Mouse (Mus musculus): ENCODE measurements around the gene Cog1. TPM values are rescaled to one million over a fixed set of nuclear protein-coding genes. Genes with fewer than 3 reads are reported as not detected.

Gene Cog1
- polyA plus RNA-seq (2015; fragmentation: Nextera tagmentation; extraction: Ambion mirVana): 33.4 and 35.6 TPM in 2 replicates

- peak; percentile 1; the same call in 1 of the 2 replicates for ATAC-seq (ENCODE audit: low FRiP score)
- WGBS: 41% methylated on average over 26 of the region's 26 CpGs
- H3K27me3 ChIP-seq: 0 out of 2 replicates have a peak, but pooled peaks cover 7% of the 10 kb centered on the region
- peak within 1 kb of the TSS; percentile 92 for H3K4me3 ChIP-seq
- no peaks in the 10 kb centered on the region for H3K9me3 ChIP-seq
- peaks cover 34% of the 10 kb centered on the region for H3K4me1 ChIP-seq (replicated peaks)
- peaks cover 22% of the 10 kb centered on the region for H3K36me3 ChIP-seq
- H3K27ac ChIP-seq: peak within 1 kb of the TSS; percentile 96
- H3K4me2 ChIP-seq: peak within 1 kb of the TSS; percentile 59
- peak within 1 kb of the TSS; percentile 98 for H3K9ac ChIP-seq
These were observed at the start of gene Cog1 for GRCm38 (mm10) chr11:113648690-113649352. Gene Cog1, plus strand, starts transcription at chr11:113649169.

- Histone ChIP-seq H3K9ac (no peak overlapping the region), H3K4me1 (replicated peaks) (peaks cover 31% of the 10 kb centered on the region), H3K4me3 (no peak overlapping the region), H3K9me3 (0 out of 2 replicates have a peak, but pooled peaks cover 1% of the 10 kb centered on the region), H3K4me2 (no peak overlapping the region), H3K27me3 (no peaks in the 10 kb centered on the region), H3K36me3 (no peaks in the 10 kb centered on the region), H3K27ac (peak overlapping the region; percentile 59)
- WGBS: 64% methylated on average over 18 of the region's 18 CpGs
- ATAC-seq (ENCODE audit: low FRiP score): 0 out of 2 replicates have a peak, but pooled peaks have one; percentile 21
These were observed 48.3 kb upstream of the Cog1 start for GRCm38 (mm10) chr11:113600526-113601245.

- ATAC-seq (ENCODE audit: low FRiP score): 0 out of 2 replicates have a peak, but pooled peaks have one; percentile 54
- Histone ChIP-seq H3K27me3 (no peaks in the 10 kb centered on the region), H3K4me2 (no peak overlapping the region), H3K9me3 (peaks cover 7% of the 10 kb centered on the region; the same call in 1 of the 2 replicates), H3K36me3 (no peaks in the 10 kb centered on the region), H3K4me3 (no peak overlapping the region), H3K9ac (no peak overlapping the region), H3K4me1 (replicated peaks) (peaks cover 31% of the 10 kb centered on the region), H3K27ac (peak overlapping the region; percentile 59)
- 48% methylated on average over 12 of the region's 12 CpGs for WGBS
These were observed 47.2 kb upstream of the Cog1 start for GRCm38 (mm10) chr11:113601616-113602343.

GRCm38 (mm10) chr11:113607556-113607955 lies 41.4 kb upstream of the Cog1 start:
- WGBS: 96% methylated on average over 12 of the region's 12 CpGs
- Histone ChIP-seq H3K4me1 (replicated peaks) (peaks cover 14% of the 10 kb centered on the region), H3K27me3 (no peaks in the 10 kb centered on the region), H3K36me3 (no peaks in the 10 kb centered on the region), H3K27ac (no peak overlapping the region), H3K4me2 (no peak overlapping the region), H3K9ac (no peak overlapping the region), H3K9me3 (peaks cover 7% of the 10 kb centered on the region; the same call in 1 of the 2 replicates), H3K4me3 (no peak overlapping the region)
- no peak for ATAC-seq (ENCODE audit: low FRiP score)

GRCm38 (mm10) chr11:113609581-113609980 lies 39.4 kb upstream of the Cog1 start:
- Histone ChIP-seq H3K4me1 (replicated peaks) (peaks cover 10% of the 10 kb centered on the region), H3K4me3 (no peak overlapping the region), H3K27ac (no peak overlapping the region), H3K36me3 (no peaks in the 10 kb centered on the region), H3K9me3 (peaks cover 7% of the 10 kb centered on the region; the same call in 1 of the 2 replicates), H3K27me3 (no peaks in the 10 kb centered on the region), H3K4me2 (no peak overlapping the region), H3K9ac (no peak overlapping the region)
- ATAC-seq (ENCODE audit: low FRiP score): no peak
- WGBS: 80% methylated on average over 5 of the region's 5 CpGs

GRCm38 (mm10) chr11:113610266-113610665 lies 38.7 kb upstream of the Cog1 start:
- 72% methylated on average over 5 of the region's 5 CpGs for WGBS
- Histone ChIP-seq H3K4me3 (no peak overlapping the region), H3K27me3 (no peaks in the 10 kb centered on the region), H3K4me1 (replicated peaks) (peaks cover 10% of the 10 kb centered on the region), H3K27ac (no peak overlapping the region), H3K9me3 (peaks cover 7% of the 10 kb centered on the region; the same call in 1 of the 2 replicates), H3K4me2 (no peak overlapping the region), H3K9ac (no peak overlapping the region), H3K36me3 (no peaks in the 10 kb centered on the region)
- no peak for ATAC-seq (ENCODE audit: low FRiP score)

- no peak for ATAC-seq (ENCODE audit: low FRiP score)
- Histone ChIP-seq H3K4me3 (no peak overlapping the region), H3K4me2 (no peak overlapping the region), H3K9ac (no peak overlapping the region), H3K27ac (peak overlapping the region; percentile 84), H3K4me1 (replicated peaks) (peaks cover 10% of the 10 kb centered on the region), H3K36me3 (no peaks in the 10 kb centered on the region), H3K9me3 (peaks cover under 1% of the 10 kb centered on the region; the same call in 1 of the 2 replicates), H3K27me3 (no peaks in the 10 kb centered on the region)
- 86% methylated on average over 10 of the region's 10 CpGs for WGBS
These were observed 37.8 kb upstream of the Cog1 start for GRCm38 (mm10) chr11:113611112-113611646.

GRCm38 (mm10) chr11:113611664-113612611 lies 37.0 kb upstream of the Cog1 start:
- peak; percentile 88 for ATAC-seq (ENCODE audit: low FRiP score)
- Histone ChIP-seq H3K9me3 (no peaks in the 10 kb centered on the region), H3K4me2 (peak overlapping the region; percentile 25; the same call in 1 of the 2 replicates), H3K9ac (peak overlapping the region; percentile 49; the same call in 1 of the 2 replicates), H3K27ac (peak overlapping the region; percentile 84), H3K4me3 (no peak overlapping the region), H3K4me1 (replicated peaks) (peaks cover 10% of the 10 kb centered on the region), H3K27me3 (no peaks in the 10 kb centered on the region), H3K36me3 (no peaks in the 10 kb centered on the region)
- 6% methylated on average over 24 of the region's 24 CpGs for WGBS

GRCm38 (mm10) chr11:113614476-113614875 lies 34.5 kb upstream of the Cog1 start:
- Histone ChIP-seq H3K4me1 (replicated peaks) (peaks cover 30% of the 10 kb centered on the region), H3K9me3 (no peaks in the 10 kb centered on the region), H3K4me2 (no peak overlapping the region), H3K36me3 (no peaks in the 10 kb centered on the region), H3K4me3 (no peak overlapping the region), H3K9ac (no peak overlapping the region), H3K27me3 (no peaks in the 10 kb centered on the region; the same call in 1 of the 2 replicates), H3K27ac (no peak overlapping the region)
- 82% methylated on average over 6 of the region's 6 CpGs for WGBS
- ATAC-seq (ENCODE audit: low FRiP score): no peak

GRCm38 (mm10) chr11:113617132-113617911 lies 31.6 kb upstream of the Cog1 start:
- Histone ChIP-seq H3K4me2 (no peak overlapping the region), H3K36me3 (no peaks in the 10 kb centered on the region), H3K9me3 (no peaks in the 10 kb centered on the region), H3K4me3 (no peak overlapping the region), H3K4me1 (replicated peaks) (peaks cover 44% of the 10 kb centered on the region), H3K27me3 (peaks cover 17% of the 10 kb centered on the region; the same call in 1 of the 2 replicates), H3K9ac (no peak overlapping the region), H3K27ac (no peak overlapping the region)
- WGBS: 45% methylated on average over 14 of the region's 14 CpGs
- ATAC-seq (ENCODE audit: low FRiP score): no peak

Measured in hindbrain, embryonic 13.5 days (tissue).